Mouse (Mus musculus) retina, postnatal 7 days (tissue): Measurements from ENCODE around the gene Cd47.

Experiments used
- DNase-seq: peaks from one replicate; pipeline ENCODE4 v3.0.0-alpha.2; 2012; ENCODE audit warnings: low read depth, low spot score

Cd47 gene

GRCm38 (mm10) chr16:49832339-49832738, 32.0 kb downstream of the Cd47 start:
- no peak for DNase-seq

DNA sequence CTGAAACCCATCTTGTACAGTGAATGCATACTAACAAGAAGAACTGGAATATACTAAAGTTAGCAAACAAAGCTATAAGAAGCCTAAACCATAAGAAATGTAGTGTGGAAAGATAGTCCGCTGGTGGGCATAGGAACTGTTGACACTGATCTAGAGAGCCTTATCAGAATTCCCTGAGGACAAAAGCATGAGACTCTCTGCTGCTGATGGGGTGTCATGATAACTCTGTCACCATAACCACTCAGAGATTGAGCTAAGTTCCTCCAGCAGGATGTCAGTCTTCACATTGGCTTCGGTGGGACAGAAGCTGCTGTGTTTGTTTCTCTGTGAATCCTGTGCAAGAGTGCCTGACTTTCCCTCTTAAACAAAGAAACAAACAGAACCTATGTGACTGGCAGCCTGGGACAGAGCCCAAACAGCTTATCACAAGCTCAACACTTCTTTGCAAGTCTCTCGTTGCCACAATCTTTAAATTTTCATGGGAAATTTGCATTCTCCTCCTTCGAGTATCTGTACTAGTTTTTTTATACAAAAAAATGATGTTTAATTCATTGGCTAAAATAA, 33.9 kb downstream of the Cd47 start:
- no peak for DNase-seq

DNA sequence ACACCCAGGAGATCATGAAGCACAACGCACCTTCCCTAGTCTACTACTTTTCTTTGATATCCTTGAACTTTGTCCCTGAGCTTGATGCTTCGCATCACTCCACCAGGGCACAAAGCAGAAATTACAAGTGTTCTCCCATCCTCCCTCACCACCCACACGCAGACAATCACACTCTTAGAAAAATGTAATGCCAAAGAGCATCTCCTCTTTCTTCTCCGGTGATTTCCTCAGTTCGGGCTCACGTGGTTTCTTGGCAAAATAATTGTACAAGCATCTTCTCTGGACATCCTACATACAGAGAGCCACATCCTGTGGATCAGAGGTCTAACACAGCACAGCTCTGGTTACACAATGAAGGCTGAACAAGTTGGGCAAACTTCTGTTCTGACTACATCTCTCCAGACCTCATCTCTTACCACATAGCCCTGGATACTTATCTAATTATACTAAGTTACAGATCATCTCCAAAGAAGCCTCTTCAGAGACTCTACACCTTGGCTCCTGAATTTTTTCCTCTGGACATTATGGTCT, 36.4 kb downstream of the Cd47 start:
- no peak for DNase-seq

DNA sequence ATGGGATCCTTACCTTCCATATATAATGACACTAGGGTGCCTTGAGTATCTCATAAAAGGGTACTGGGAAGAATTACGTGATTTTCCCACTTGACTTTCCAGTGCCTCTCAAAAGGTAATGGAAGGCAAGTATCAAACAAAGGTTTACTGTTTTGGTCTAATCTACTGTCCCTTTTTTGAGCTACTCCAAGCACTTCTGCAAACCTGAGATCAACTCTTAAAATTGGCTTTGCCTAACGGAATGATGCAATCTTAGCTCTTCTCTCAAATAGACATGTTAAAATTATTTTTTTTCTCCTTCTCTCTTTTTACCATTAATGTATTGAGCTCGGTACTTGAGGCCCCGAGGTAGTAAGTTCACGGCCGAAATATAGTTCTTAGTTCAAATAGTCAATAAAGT, 38.6 kb downstream of the Cd47 start:
- DNase-seq: no peak

GRCm38 (mm10) chr16:49839681-49840535, 39.6 kb downstream of the Cd47 start:
- no peak for DNase-seq

DNA sequence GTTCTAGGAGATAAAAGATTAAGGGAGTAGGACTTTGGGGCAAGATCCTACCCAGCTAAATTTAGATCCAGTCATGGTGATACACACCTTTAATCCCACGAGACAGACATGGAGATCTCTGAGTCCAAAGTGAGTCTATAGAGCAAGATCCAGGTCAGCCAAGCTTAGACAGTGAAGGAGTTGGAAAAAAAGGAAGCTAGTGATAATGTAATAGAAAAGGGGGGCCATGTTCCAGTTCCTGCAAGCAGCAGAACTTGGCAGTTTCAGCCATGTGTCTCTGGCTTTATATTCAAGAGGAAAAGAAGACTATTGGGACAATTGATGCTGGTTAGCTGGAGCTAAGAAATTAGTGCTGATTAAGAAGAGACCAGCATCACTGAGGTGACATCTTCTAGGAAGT, 43.4 kb downstream of the Cd47 start:
- no peak for DNase-seq

- no peak for DNase-seq
Measured at GRCm38 (mm10) chr16:49847224-49848003, 47.1 kb downstream of the Cd47 start.

DNA sequence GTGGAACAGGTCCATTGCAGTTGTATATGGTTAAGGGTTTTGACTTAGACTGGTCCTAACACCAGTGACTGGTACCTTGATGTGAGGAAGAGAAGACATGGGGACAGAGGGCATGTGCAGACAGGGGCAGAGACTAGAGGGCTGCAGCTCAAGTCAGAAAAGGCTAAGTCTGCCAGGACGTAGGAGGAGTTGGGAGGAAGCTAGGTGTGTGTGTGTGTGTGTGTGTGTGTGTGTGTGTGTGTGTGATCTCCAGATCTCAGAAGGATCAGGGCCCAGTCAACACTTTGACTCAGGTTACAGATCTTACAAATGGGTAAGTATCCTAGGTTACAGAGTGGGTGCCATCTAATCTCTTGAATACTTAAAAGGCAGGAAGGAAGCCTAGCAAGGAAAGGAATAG, 48.3 kb downstream of the Cd47 start:
- no peak for DNase-seq

DNA sequence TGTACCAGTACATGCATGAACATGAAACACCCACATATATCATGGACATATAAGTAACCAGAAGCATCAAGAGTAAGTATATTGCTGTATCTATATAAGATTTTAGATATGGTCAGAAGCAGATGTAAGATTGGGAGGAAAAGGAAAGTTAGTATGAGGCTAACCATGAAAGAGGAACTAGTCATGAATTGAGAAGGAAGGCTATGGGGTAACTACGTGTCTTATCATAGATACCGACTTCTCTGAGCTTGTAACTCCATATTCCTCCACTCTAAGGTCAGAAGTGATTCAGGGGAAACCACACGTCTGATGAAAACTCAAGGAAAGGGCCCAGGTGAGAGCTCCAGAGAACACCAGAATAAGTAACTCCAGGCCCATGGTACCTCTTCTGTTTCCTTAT, 52.6 kb downstream of the Cd47 start:
- DNase-seq: no peak

DNA sequence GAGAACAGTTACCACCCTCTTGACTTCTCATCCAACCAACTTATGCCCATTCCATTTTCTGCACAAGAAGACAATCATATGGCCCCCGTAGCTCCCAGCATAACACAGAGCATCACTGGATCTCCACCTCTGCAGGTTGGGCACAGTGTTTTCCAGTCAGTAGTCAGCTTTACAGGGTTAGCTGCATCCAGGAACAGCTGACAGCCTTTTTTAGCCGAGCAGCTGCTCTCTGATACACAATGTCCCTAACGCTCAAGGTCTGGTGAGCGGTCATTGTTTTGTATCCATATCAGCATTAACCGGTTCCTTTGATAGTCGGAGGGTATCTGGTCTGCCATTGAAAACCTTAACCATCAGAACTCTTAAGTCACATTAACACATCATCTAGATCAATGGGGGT, 53.3 kb downstream of the Cd47 start:
- DNase-seq: no peak

DNA sequence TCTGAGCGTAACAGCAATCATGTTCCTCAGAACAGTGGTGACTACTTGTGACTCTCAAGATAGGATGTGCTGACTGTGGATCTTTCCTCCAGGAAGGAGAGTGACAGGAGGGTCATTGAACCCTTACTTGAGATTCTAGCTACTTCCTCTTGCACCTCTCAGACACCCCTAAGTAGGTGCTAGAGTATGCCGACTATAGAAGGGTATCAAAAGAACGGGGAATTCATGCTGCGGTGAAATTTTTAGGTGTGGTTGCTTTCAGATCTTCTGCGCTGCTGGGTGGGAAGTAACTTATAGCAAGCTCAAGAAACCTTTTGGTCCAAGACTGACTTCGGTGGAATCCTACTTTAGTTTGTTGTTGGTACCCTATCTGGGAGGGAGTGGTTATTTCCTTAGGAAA, 53.9 kb downstream of the Cd47 start:
- DNase-seq: no peak

DNA sequence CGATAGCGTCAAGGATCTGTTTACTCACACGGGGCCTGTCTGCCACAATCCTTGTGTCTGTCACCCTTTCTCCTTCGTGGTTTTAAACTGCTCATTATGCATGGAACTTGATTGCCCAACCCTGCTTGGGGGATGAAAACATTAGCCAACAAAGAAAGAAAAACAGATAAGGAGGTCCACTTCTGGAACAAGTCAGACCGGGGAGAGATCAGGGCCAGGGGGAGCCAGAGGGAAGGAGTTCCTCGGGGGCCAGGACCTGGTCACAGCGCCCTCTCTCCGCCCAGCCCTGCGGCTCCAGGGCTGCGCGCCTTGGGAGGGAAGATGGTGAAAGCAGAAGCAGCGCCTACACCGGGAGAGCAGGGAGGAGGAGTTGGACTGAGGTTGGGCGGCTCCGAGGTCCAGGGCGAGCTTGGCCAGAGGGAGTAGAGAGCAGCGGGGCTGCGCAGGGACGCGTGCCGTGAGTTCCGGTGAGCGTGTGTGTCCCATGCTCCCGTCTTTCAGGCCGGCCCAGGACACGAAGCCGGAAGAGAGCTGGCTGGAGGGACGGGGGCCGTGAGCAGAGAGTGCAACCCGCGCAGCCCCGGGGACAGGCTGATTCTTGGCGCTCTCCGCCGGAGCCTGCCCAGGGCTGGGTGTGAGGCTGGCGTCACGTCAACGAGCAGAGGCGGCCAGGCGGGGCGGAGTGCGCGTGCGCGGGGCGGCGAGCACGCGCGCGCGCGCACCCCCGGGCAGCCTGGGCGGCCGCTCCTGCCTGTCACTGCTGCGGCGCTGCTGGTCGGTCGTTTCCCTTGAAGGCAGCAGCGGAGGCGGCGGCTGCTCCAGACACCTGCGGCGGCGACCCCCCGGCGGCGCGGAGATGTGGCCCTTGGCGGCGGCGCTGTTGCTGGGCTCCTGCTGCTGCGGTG, 54.9 kb downstream of the Cd47 start:
- DNase-seq: peak; percentile 70

DNA sequence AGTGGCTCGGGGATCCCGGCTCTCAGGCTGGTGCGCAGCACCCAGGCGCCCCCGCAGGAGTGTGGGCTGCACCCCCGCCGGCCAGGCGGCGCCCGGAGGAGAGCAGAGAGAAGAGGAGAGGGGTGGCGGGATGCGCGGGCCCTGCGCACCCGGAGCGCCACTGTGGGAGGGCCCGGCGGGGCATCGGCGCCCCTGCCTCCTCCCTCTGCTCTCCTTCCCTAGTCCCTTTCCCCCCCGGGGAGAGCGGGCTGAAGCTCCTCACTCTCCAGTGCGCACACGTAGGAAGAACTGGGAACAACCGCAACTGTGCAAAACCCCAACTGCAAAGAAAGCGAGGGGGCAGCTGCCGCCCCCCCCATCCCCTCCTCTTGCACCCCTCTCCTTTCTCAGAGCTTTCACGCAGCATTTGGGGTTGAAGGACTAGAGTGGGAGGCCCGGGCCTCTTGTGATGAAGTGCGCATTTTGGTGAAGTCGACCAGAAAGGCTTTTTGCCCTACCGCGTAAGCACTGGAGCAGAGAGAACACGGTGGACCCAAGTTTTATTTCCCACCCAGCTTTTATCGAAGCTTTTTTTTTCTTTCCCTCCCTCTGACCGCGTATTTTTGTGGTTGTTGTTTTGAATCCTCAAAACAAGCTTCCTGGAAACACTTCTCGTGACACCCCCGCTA, 55.6 kb downstream of the Cd47 start:
- peak; percentile 43 for DNase-seq

GRCm38 (mm10) chr16:49856661-49857060, 56.3 kb downstream of the Cd47 start:
- DNase-seq: no peak

- DNase-seq: no peak
Measured at GRCm38 (mm10) chr16:49857504-49858160, 57.3 kb downstream of the Cd47 start.

DNA sequence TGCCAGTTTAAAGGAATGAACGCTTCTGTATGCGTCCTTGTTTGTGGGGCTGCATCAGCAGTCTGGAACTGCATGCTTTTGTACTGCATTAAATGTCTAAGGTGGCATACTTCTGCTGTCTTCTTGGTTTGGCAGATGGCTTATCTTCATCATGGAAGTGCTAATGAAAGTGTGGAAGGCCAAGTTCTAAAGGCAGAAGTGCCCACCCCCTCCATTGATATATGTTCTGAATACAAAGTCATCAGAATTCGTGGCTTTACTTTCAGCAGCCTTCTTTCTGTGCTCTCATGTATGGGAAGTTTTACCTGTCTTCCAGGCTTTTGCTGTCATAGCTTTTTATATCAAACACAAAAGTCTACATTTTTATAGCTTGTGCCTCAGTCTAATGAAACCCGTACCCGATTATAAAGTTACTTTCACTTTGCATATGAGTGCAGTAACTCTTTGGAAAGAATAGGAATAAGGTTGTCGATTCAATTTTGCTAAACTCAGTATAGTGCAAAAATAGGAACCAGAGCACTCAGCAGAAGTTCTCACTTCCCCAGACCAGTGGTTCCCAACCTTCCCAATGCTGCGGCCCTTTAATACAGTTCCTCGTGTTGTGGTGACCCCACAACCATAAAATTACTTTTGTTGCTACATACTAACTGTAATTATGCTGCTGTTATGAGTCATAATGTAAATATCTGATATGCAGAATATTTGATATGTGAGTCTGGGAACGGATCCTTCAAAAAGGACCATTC, 58.0 kb downstream of the Cd47 start:
- DNase-seq: no peak

GRCm38 (mm10) chr16:49858907-49859853, 58.8 kb downstream of the Cd47 start:
- DNase-seq: no peak

GRCm38 (mm10) chr16:49861986-49862385, 61.7 kb downstream of the Cd47 start:
- DNase-seq: no peak
